Mouse (Mus musculus) limb, embryonic 12.5 days (tissue): ENCODE data around the gene Atp2b1. TPM values are rescaled to one million over a fixed set of nuclear protein-coding genes. Genes with fewer than 3 reads are reported as not detected.

Source experiments
- ATAC-seq: fragments of 200-750 bp; cut with Nextera tagmentation; 2 replicates; pipeline ENCODE4 v1.8.0; 2017; ENCODE audit warnings: low read depth, moderate TSS enrichment; ENCODE audit not compliant: insufficient number of reproducible peaks, insufficient read depth, low FRiP score, low TSS enrichment
- H3K27ac ChIP-seq: fragments of 300-500 bp; sonication (generic); 2 replicates; pipeline ENCODE4 v1.5.1; 2016; ENCODE audit warnings: mild to moderate bottlenecking, moderate library complexity
- H3K27me3 ChIP-seq: fragments of 300-500 bp; sonication (generic); 2 replicates; pipeline ENCODE4 v1.6.1; 2016; ENCODE audit warnings: mild to moderate bottlenecking, moderate library complexity
- H3K36me3 ChIP-seq: fragments of 300-500 bp; sonication (generic); 2 replicates; pipeline ENCODE4 v1.6.1; 2016; ENCODE audit warnings: mild to moderate bottlenecking, moderate library complexity
- H3K4me1 ChIP-seq: fragments of 300-500 bp; sonication (generic); replicated peaks from 2 replicates; pipeline ENCODE4 v1.6.1; 2016
- H3K4me2 ChIP-seq: fragments of 300-500 bp; sonication (generic); 2 replicates; pipeline ENCODE4 v1.6.1; 2016; ENCODE audit warnings: mild to moderate bottlenecking, moderate library complexity
- H3K4me3 ChIP-seq: fragments of 300-500 bp; sonication (generic); replicated peaks from 2 replicates; pipeline ENCODE4 v1.5.1; 2016; ENCODE audit warnings: mild to moderate bottlenecking
- H3K9ac ChIP-seq: fragments of 300-500 bp; sonication (generic); replicated peaks from 2 replicates; pipeline ENCODE4 v1.6.1; 2016; ENCODE audit warnings: mild to moderate bottlenecking, moderate library complexity
- H3K9me3 ChIP-seq: fragments of 300-500 bp; sonication (generic); 2 replicates; pipeline ENCODE4 v1.6.1; 2016; ENCODE audit warnings: mild to moderate bottlenecking, moderate library complexity
- WGBS: fragments of 180-500 bp; shearing (Covaris S2); methylation state at CpG from one replicate; pipeline ENCODE4 v1.1.7; 2016; 5-methylcytosine and 5-hydroxymethylcytosine counted together
- polyA plus RNA-seq: library from polyadenylated mRNA; unstranded; fragments of >200 nt; fragmentation: Nextera tagmentation; extraction: Ambion mirVana; gene quantifications from 2 replicates; pipeline ENCODE4 v1.2.1, GENCODE M21; 2016

Gene Atp2b1
- 95.9 and 100 TPM in 2 replicates for polyA plus RNA-seq

DNA sequence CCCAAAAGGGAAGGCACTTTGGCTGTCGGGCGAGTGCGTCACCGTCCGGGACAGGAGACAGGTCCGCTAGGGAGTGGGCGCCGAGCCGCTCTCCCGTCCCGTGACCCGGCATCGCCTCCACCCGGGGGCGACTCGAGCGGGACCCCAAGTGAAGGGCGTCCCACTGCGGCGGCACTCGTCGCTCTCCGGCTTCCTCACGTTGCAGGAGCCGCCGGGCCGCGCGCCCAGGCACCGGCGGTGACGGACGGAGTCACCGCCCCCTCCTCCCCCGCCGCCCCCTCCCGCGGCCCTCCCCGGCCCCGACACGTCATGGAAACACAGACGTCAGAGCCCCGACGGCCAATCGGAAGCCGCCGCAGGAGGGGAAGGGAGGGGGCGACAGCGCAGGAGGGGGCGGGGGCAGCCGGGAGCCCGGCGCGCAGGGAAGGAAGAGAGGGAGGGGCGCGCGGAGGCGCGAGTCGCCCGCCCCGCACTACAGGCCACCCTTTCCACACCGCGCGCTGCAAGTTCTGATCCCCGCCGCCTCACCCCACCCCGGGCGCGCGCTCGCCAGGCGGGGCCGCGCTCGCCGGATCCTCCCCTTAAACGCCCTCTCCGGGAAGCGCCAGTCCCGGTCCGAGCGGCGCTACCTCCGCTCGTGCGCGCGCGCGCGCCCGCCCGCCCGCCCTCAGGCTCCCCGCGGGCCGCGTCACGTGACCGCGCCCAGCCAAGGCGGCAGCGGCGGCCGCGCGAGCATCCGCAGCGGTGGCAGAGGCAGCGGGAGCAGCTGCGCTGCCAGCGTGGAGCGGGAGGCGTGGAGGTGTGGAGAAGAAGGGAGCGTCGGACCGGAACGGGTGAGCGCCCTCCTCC is at the start of gene Atp2b1:
Gene Atp2b1 (plus strand): TSS at position 446 of the 849 bp plus-strand sequence.
- Histone ChIP-seq H3K9ac (peak within 1 kb of the TSS; percentile 91), H3K36me3 (no peaks in the 10 kb centered on the region), H3K4me2 (peak within 1 kb of the TSS; percentile 98), H3K27me3 (no peaks in the 10 kb centered on the region), H3K9me3 (no peaks in the 10 kb centered on the region), H3K4me1 (peaks cover 8% of the 10 kb centered on the region), H3K4me3 (peak within 1 kb of the TSS; percentile 93), H3K27ac (peak within 1 kb of the TSS; percentile 99)
- peak; percentile 94 for ATAC-seq
- WGBS, result under 1% methylated on average over 85 of the region's 120 CpGs

DNA sequence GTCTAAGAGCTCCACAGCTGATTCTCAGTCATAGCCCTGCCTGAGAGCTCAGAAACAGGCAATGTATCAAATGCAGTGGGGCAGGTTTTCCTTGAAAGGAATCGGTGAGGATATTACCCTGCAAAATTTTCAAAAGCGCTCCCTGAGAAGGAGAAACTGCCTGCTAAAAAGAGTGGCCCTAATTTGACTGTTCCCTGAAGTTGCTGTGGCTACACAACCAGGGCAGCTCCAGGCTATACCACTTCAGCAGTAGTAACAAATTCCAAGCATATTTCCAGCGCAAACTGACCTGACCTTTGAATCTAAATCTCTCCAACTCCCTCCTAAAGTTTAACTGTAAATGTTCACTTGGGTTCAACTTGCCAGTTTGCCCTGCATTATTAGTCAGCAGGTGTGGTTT is 49.4 kb upstream of the Atp2b1 start:
- no peaks in the 10 kb centered on the region for H3K27me3 ChIP-seq
- no peak overlapping the region for H3K4me2 ChIP-seq
- no peak overlapping the region for H3K4me3 ChIP-seq
- H3K9ac ChIP-seq, result no peak overlapping the region
- no peaks in the 10 kb centered on the region for H3K9me3 ChIP-seq
- 67% methylated on average over 3 of the region's 3 CpGs for WGBS
- H3K27ac ChIP-seq, result no peak overlapping the region
- no peaks in the 10 kb centered on the region for H3K36me3 ChIP-seq
- H3K4me1 ChIP-seq, result no peaks in the 10 kb centered on the region
- no peak for ATAC-seq

DNA sequence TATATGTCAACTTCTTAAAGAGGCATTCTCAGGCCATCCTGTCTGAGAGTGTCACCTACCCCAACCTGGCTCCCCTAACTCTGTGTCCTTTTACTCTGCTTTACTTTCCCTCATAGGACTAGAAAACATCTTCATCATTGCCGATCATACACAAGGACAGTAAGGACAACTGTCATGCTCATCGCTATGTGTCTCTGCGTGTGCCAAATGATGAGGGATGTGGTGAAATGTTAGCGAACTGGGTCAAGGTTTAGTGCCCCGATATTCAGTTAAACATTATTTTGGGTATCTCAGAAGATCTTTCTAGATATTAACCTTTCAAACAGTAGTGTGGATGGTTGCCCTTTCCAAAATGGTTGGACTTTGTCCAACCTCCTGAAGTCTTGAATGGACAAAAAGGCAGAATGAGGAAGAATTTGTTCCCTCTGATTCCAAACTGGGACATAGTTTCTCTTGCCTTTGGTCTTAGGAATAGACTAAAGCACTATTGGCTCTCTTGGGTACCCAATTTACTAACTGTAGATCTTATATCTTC is 47.3 kb upstream of the Atp2b1 start:
- H3K9me3 ChIP-seq, result no peaks in the 10 kb centered on the region
- WGBS, result 97% methylated on average over 5 of the region's 5 CpGs
- H3K4me1 ChIP-seq, result no peaks in the 10 kb centered on the region
- no peak overlapping the region for H3K9ac ChIP-seq
- ATAC-seq, result no peak
- H3K27ac ChIP-seq, result no peak overlapping the region
- H3K4me3 ChIP-seq, result no peak overlapping the region
- no peaks in the 10 kb centered on the region for H3K27me3 ChIP-seq
- H3K4me2 ChIP-seq, result no peak overlapping the region
- no peaks in the 10 kb centered on the region for H3K36me3 ChIP-seq

DNA sequence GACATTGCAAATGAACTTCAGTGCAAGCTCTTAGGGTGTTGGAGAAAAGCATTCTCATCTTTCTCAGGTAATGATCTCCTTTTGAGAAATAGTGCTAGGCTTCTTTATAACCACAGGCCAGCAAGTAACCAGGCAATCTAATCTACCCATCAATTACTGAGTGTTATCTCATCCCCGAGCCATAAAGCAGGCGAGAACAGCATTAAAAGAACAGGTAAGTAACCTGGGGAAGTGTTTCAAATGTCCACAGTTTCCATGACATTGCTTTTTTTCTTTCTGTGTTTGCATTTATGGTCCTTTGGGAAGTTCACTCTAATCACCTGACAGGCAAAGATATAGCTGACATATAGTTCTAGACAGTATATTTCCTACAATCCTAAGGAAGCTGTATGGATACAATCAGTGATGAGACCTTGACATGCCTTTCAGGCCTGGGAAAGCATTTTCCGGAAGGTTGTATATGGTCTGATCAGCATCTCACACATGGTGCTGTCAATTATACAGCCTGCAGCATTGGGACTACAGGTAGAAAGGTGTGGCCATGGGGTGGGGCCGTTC is 45.8 kb upstream of the Atp2b1 start:
- Histone ChIP-seq H3K4me3 (no peak overlapping the region), H3K4me2 (no peak overlapping the region), H3K27me3 (no peaks in the 10 kb centered on the region), H3K27ac (no peak overlapping the region), H3K36me3 (no peaks in the 10 kb centered on the region), H3K4me1 (no peaks in the 10 kb centered on the region), H3K9me3 (no peaks in the 10 kb centered on the region), H3K9ac (no peak overlapping the region)
- 83% methylated on average over 4 of the region's 4 CpGs for WGBS
- no peak for ATAC-seq

DNA sequence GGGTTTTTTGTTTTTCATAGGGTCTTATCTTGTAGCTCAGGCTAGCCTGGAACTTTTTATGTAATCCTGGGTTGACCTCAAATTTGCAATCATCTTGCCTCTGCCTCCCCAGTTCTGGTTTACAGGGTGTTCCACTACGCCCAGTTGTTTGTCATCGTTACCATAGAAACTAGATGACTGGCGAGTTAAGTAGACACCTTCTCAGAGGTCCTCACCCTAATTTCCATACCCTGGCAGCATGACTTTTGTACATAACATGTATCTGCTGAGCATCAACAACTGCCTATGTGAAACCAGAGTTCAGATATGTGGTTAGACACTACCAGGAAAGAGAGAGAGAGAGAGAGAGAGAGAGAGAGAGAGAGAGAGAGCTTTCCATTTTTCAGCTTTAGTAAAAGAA is 36.4 kb upstream of the Atp2b1 start:
- ATAC-seq, result no peak
- no peaks in the 10 kb centered on the region for H3K36me3 ChIP-seq
- H3K9ac ChIP-seq, result no peak overlapping the region
- H3K9me3 ChIP-seq, result no peaks in the 10 kb centered on the region
- H3K4me2 ChIP-seq, result no peak overlapping the region
- H3K4me1 ChIP-seq, result no peaks in the 10 kb centered on the region
- no peaks in the 10 kb centered on the region for H3K27me3 ChIP-seq
- WGBS, result 67% methylated on average over 3 of the region's 3 CpGs
- H3K27ac ChIP-seq, result no peak overlapping the region
- no peak overlapping the region for H3K4me3 ChIP-seq

DNA sequence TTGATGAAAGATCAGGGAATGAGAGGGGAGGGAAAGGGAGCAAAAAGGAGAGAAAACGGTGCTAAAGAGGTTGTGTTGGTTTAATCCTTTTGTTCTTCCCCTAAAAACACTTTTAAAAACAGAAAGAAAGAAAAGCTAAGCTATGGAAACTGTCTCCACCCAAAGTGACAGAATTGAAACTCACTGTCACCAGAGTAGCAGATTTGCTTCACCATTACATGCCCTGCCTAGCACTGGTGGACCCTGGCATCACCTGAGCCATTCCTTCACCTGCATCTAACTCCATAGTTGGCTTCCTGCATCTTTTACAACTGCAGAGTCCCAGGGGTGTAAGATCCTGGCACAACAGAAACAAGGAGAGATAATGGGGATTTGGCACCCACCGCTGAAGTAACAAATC is 35.6 kb upstream of the Atp2b1 start:
- Histone ChIP-seq H3K9me3 (no peaks in the 10 kb centered on the region), H3K36me3 (no peaks in the 10 kb centered on the region), H3K27ac (no peak overlapping the region), H3K4me1 (no peaks in the 10 kb centered on the region), H3K9ac (no peak overlapping the region), H3K4me3 (no peak overlapping the region), H3K4me2 (no peak overlapping the region), H3K27me3 (no peaks in the 10 kb centered on the region)
- 78% methylated on average over 2 of the region's 2 CpGs for WGBS
- ATAC-seq, result no peak

DNA sequence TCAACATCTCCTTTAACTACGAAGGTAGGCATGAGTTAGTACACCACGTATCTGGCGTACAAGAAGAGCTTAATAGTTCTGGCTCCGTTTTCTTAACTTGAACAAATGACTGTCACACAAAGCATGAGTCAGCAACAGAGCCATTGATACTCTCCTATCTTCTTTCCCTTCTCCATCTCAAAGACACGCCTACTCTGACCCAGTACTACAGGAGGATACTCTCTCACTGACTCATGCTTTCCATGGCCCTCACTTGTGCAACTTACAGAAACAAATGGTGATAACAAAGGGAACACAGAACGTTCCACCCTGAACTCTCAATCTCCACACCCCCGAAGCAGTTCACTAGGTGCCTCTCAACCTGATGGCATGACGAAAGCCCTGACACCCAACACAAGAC is 34.1 kb upstream of the Atp2b1 start:
- Histone ChIP-seq H3K9ac (no peak overlapping the region), H3K4me3 (no peak overlapping the region), H3K9me3 (no peaks in the 10 kb centered on the region), H3K27me3 (no peaks in the 10 kb centered on the region), H3K4me2 (no peak overlapping the region), H3K36me3 (no peaks in the 10 kb centered on the region), H3K4me1 (no peaks in the 10 kb centered on the region), H3K27ac (no peak overlapping the region)
- ATAC-seq, result no peak
- WGBS, result 84% methylated on average over 8 of the region's 8 CpGs

DNA sequence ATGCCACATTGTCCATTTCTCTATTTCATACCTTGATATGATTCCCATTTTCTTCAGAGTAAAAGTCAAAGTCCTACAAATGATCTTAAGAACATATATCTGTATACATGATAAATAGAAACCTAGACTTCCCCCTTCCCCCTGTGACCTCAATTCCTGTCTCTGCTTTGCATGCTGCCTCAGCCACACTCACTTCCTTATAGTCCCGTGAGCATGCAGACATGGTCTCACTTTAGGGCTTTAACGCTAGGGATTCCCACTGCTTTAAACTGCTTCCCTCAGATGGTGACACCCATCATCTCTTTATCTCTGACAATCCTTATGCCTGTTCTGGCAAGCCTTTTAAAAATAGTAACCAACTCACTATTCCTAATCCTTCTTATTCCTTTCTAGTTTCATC is 33.5 kb upstream of the Atp2b1 start:
- Histone ChIP-seq H3K4me2 (no peak overlapping the region), H3K9me3 (no peaks in the 10 kb centered on the region), H3K4me3 (no peak overlapping the region), H3K27me3 (no peaks in the 10 kb centered on the region), H3K36me3 (no peaks in the 10 kb centered on the region), H3K9ac (no peak overlapping the region), H3K4me1 (no peaks in the 10 kb centered on the region), H3K27ac (no peak overlapping the region)
- 81% methylated on average over 2 of the region's 2 CpGs for WGBS
- ATAC-seq, result no peak

DNA sequence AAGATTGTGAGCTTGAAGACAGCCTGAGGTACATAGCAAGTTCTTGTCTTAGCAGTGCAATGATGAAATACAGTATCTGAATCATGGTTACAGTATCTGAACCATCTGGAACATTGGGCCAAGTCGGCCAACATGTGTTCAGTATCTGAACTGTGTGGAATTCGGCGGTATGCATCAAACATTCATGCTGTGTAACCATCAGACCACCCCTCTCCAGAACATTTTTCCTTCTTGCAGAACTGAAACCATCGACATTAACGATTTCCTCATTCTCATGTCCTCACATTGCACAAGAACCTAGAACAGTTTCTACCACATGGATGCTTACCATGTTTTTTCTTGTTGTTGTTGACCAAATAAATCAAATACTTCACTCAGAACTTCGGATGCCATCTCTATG is 32.7 kb upstream of the Atp2b1 start:
- no peak for ATAC-seq

DNA sequence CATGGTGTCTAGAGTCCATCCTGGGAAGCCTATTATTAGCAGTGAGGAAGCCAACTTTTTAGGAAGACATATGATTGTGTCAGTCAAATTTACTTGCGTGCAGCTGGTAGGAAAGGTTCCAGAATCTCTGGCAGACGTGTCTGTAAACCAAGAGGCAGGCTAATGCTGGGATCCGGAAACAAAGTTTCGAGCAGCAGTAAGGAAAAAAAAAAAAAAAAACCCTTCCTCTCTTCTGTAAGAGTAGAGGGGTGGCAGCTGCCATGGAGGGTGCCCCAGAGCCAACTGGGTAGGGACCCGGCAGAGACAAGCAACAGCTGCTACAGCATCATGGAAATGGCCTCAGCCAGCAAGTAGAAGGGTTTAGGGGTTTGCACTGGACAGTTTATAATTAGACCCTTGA is 31.6 kb upstream of the Atp2b1 start:
- Histone ChIP-seq H3K4me3 (no peak overlapping the region), H3K9me3 (no peaks in the 10 kb centered on the region), H3K27ac (no peak overlapping the region), H3K9ac (no peak overlapping the region), H3K4me1 (no peaks in the 10 kb centered on the region), H3K4me2 (no peak overlapping the region), H3K27me3 (no peaks in the 10 kb centered on the region), H3K36me3 (no peaks in the 10 kb centered on the region)
- ATAC-seq, result no peak; the same call in 1 of the 2 replicates
- 78% methylated on average over 5 of the region's 5 CpGs for WGBS

More for the DNA sequence above, 32.7 kb upstream of the Atp2b1 start:
- 87% methylated on average over 6 of the region's 6 CpGs for WGBS
- Histone ChIP-seq H3K4me3 (no peak overlapping the region), H3K27ac (no peak overlapping the region), H3K4me1 (no peaks in the 10 kb centered on the region), H3K36me3 (no peaks in the 10 kb centered on the region), H3K9ac (no peak overlapping the region), H3K9me3 (no peaks in the 10 kb centered on the region), H3K4me2 (no peak overlapping the region), H3K27me3 (no peaks in the 10 kb centered on the region)

DNA sequence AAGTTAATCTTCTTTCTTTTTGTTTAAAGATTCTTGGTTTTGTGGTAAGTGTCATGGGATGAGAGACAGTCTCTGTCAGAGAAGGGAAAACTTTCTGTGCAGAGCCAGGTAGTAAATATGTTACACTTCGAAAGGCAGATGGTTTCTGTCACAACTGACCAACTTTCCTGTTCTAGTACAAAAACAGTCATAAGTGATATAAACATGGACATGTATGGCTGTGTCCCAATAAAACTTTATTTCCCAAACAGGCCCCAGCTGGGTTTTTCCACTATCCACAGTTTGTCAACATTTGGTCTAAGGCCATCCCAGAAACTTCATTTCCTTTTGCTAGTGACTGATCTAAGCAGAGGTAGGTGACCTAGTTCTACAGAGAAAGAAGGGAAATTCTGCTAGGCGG is 29.8 kb upstream of the Atp2b1 start:
- Histone ChIP-seq H3K27ac (no peak overlapping the region), H3K9me3 (no peaks in the 10 kb centered on the region), H3K4me3 (no peak overlapping the region), H3K4me1 (no peaks in the 10 kb centered on the region), H3K27me3 (no peaks in the 10 kb centered on the region), H3K9ac (no peak overlapping the region), H3K4me2 (no peak overlapping the region), H3K36me3 (no peaks in the 10 kb centered on the region)
- WGBS, result 87% methylated on average over 2 of the region's 2 CpGs
- ATAC-seq, result no peak
